Mouse (Mus musculus) gastrocnemius, adult 18-20 months (tissue): ENCODE results near the gene Fgg. TPM values are rescaled to one million over a fixed set of nuclear protein-coding genes. Genes with fewer than 3 reads are reported as not detected.

Experiments used
- DNase-seq: peaks from one replicate; pipeline ENCODE4 v3.0.0; 2021; ENCODE audit warnings: low spot score
- total RNA-seq, 2 experiments: library from RNA; stranded (reverse); gene quantifications; 2 replicates each; pipeline ENCODE4 v1.2.3; 2021

The Fgg gene
- total RNA-seq, 2 experiments from 2014 or later = 1.4 TPM; not detected in 1

- DNase-seq = no peak
Observed at GRCm38 (mm10) chr3:83025475-83026301, 18.2 kb downstream of the Fgg start, which contains the start of gene Fga. TSS of gene Fga (plus strand) at chr3:83026076.

DNA sequence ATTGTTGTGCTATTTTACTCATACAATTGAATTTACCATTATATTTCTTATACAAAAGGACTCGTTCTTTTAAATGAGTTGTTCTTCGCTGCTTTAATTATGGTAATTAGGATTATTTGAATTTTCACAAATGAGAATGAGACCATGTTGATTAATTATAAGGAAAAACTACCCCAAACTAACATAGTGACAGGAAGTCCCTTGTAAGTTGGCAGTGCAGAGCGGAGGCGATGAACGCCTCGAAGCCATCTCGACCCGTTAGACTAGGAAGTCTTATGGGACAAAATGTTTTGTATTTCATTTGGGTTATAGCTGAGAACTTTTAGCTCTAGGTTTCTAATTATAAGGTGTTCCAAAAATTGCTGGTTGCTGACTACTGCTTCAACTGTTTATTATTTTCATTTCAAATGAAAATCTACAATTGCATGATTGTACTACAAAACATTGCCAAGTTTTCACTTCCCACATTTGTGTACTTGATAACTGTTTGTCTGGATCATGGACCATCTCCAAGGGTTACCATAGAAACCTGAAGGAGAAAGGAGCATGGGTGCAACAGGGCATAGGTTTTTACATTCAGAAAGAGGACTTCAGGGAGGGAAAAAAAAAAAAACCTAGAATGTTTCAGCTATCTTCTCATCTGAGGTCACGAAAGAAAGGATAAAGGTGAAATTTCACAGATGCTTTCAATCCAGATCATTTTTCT lies 20.2 kb downstream of the Fgg start:
- no peak for DNase-seq

DNA sequence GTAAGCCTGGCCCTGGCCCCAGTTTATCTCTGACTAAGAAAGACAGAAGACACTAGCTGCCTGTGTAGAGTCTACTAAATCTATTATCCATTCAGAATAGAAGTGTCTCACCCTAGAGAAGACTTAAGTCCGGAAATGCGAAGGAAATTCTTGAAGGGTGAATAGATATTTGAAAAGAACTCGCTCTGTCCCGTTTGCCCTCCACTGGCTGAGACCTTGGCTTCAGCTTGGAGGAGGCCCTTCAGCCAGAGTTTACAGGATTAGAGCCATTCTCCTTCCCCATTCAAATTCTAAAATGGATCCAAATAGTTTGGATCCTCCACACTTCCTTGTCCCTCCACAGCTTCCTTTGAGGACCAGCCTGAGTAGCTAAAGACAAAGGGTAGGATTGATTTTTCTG lies 22.8 kb downstream of the Fgg start:
- DNase-seq = no peak

DNA sequence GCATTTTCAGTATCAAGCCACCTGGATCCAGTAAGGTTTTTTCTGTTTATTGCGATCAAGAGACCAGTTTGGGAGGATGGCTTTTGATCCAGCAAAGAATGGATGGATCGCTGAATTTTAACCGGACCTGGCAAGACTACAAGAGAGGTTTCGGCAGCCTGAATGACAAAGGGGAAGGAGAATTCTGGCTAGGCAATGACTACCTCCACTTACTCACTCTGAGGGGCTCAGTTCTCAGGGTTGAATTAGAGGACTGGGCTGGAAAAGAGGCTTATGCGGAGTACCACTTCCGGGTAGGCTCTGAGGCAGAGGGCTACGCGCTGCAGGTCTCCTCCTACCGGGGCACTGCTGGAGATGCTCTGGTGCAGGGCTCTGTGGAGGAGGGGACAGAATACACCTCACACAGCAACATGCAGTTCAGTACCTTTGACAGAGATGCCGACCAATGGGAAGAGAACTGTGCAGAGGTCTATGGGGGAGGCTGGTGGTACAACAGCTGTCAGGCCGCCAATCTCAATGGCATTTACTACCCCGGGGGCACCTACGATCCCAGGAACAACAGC lies 25.3 kb downstream of the Fgg start:
- DNase-seq = no peak

DNA sequence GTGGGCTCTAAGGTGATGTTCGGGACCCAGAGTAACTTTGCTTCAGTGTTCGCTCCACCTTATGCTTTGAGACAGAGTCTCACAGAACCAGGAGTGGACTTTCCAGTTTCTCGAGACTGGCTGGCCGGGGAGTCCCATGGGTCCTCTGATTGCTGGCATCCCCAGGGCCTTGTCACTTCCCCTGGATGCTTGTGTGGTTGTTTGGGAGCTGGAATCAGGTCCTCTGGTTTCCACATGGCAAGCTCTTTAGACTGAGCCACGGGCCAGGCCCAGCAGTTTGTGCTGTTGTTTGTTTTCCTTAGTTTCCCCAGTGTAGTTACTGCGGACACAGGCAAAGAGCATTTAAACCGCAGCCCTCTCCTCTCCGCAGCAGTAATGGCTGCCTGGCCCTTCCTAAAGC lies 26.3 kb downstream of the Fgg start:
- no peak for DNase-seq

DNA sequence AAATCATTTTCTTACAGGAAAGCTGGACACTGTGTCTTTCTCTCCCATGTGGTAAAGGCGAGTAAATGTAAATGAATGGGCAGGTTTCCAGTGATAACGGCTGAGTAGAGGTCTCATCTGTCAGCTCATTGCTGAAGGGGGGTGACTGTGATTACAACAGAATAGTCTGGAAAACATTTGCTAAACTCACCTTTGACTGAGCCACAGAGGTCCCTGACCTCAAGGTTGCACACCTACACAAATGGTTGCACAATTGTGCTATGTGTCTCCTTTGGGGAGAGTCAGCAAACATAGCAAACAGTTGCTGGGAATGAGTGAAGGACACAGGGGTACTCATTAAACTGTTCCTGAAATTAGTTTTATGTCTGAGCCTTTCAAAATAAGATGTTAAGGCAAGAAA lies 31.3 kb downstream of the Fgg start:
- no peak for DNase-seq

DNA sequence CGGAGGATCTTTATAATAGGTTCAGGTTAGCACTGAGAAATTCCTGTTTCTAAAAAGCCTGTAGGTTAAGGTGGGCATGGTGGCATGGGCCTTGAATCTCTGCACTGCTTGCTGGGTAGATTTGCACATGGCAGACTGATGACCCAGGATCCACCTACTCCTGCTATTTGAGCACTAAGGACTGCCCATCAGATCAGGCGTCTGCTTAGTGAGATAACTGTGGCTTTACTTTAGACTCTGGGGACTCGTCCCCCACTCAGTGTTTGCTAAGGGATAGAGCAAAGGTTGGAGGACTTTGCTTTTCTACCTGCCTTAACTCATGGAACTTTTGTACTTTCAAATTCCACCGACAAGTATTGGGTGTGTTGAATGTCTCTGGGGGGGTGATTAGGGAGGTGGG lies 32.1 kb downstream of the Fgg start:
- DNase-seq = no peak

- DNase-seq = no peak
Observed at GRCm38 (mm10) chr3:83042451-83042850, 34.9 kb downstream of the Fgg start.

DNA sequence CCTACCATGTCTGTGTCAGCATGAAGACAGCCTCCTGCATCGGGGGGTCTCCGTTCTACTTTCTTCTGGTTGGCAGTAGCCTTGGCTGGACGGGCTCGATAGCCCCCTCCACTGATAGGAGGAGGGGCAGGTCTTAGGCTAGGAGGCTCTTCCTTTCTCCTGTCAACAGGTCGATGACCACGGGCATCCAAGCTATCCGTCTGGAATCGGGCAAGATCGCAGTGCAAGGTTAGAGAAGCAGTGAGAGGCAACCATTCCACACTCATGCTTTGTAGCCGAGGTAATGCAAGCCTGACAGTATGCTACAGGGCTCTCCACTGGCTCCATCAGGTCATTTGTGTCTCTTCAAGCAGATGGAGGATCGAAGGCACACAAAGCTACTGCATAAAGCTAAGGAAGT lies 39.1 kb downstream of the Fgg start:
- DNase-seq = no peak

DNA sequence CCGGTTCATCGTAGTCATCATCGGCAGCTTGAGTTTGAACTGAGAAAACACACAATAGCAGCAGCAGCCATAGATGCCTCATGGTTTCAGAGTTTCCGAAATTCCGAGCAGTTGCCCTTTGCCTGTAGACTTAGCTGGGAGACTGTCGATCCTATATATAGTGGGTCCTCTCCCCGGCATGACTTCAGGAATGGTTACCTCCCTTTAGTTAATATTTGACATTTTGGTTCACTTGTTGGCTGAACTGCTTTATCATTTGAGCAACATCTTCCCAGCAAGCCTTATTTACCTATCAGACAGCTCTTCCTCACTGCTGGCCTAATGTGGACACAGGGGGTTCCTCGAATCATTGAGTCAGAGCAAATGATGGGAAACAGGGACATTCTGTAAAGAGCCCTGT lies 42.2 kb downstream of the Fgg start, which contains the start of gene Fgb:
Fgb (minus strand) TSS at position 184 of the 400 bp plus-strand sequence.
- DNase-seq = no peak

GRCm38 (mm10) chr3:83050661-83051060 lies 43.1 kb downstream of the Fgg start:
- no peak for DNase-seq

DNA sequence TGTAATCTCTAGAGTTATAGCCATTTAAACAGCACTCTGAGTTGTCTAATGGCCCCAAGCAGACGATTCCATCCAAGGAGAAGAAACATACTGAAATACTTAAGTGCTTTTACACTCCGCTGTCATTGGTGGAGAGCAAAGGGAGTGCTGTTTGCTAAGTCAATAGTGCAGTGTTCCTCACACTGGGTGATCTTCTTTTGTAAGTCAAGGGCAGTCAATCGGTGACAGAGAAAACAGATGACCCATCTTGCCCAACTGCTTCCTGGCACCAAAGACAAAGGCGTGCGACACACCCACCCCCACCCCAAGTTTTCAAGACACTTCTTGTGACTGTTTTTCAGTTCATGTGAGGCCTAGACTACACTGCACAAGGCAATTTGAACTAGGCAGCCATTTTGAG lies 44.6 kb downstream of the Fgg start:
- no peak for DNase-seq

- DNase-seq = no peak
Observed at GRCm38 (mm10) chr3:83053126-83053525, 45.6 kb downstream of the Fgg start.

- peak; percentile 5 for DNase-seq
Observed at GRCm38 (mm10) chr3:83053758-83054157, 46.2 kb downstream of the Fgg start.

- no peak for DNase-seq
Observed at GRCm38 (mm10) chr3:83054759-83055158, 47.2 kb downstream of the Fgg start.

DNA sequence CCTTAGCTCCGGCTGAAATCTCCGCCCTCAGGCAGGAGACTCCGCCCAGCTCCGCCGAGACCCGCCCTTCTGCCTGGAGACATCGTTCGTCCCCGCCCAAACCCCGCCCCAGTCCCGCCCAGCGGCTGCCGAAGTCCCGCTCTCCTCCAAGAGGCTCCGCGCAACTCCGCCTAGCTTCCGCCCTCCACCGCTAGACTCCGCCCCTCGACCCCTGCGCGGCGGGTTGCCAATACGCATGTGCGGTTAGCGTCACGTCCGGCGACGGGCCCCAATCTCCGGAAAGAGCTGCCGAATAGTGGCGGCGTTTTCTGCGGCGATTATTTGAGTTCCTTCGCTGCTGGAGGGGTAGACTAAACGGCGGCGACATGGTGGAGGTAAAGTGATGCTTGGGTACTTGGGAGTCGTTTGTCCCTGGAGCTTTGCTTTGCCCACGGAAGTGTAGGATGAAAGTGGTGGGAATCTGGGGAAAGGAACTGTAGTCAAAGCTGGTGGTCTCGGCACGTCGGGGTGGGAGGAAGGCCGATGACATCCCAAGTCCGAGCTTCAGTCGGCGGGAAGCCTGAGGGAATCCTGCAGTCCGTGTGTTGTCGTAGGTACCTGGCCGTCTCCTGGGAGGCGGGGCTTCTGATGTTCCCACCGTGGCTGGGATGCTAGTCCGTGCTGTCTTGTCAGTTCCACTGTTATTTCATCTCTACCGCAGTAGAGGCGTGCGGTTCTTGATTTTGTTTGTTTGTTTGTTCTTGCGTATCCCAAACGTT lies 47.9 kb downstream of the Fgg start, which contains the start of gene Plrg1:
Plrg1 (plus strand) TSS at position 242 of the 758 bp plus-strand sequence.
- DNase-seq = peak; percentile 99

DNA sequence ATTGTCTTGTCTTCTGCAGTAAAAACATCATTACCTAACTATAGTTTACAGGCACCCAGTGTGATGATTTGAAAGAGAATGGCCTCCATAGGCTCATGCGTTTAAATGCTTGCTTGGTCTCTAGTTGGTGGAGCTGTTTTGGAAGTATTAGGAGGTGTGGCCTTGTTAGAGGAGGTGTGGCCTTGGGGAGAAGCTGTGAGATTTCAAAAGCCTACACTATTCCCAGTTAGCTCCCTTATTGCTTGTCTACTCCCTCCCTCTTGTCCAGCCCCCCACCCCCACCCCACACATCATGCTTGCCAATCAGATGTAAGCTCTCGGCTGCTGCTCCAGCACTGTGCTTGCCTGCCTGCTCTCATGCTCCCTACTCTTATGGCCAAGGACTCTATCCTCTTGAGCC lies 49.5 kb downstream of the Fgg start:
- DNase-seq = no peak
